Mouse (Mus musculus): ENCODE results near the gene Rnf180.
"Not testable (repeated sequence)": the region's sequence is repeated elsewhere in the genome, so short reads cannot be mapped to it uniquely, and the experiment has no call there.

Rnf180 gene

DNA sequence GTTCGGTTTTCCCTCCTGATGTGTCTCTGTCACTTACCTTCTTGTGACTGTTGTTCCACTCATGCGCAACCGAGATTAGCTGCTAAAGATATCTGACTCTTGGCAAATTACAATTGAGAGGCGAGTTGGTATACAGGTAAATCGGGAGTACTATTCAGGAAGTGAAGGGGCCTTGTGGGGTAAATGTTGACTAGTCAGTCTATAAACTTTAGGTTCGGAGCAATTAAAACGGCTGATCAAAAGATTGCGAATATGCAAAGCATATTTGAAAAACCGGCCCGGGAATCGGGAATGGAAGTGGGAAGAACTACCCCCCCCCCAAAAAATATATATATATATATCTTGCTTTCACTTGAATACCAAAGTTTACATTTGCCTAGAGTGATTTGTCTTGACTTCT lies at the start of gene Rnf180:
Rnf180 (minus strand) TSS at position 101 of the 400 bp plus-strand sequence.
- no peak for DNase-seq

DNA sequence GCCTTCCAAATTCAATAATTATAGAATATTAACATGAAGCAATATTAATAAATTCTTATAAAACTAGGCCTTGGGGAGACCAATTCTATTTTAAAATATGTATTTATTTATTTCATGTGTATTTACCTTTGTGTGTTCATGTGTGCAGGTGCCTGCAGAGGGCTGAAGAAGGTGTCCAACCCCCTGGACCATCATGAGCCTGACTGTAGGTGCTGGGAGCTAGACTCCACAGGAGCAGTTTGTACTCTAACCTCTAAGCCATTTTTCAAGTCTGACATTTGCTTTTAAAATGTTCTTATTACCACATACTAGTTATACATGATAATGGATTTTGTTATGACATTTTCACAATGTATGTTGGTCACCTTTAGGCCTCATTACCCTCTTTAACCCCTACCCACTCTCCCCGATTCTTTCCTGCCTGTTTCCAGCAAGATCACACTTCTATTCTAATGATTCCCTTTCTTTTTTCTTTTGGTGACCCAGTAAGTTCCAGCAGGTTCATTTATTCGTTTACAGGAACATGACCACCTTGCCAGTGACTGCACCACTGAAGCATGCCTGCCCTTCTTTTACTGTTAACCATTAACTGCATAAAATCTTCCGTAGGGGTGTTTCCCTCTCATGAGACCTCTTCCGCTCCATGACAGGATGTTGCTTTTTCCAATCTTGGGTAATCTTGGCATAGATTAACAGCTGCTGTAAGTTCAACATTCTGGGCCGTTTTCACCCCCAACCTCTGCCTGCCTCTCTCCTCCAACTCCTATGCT lies 36.8 kb upstream of the Rnf180 start:
- no peak for DNase-seq

DNA sequence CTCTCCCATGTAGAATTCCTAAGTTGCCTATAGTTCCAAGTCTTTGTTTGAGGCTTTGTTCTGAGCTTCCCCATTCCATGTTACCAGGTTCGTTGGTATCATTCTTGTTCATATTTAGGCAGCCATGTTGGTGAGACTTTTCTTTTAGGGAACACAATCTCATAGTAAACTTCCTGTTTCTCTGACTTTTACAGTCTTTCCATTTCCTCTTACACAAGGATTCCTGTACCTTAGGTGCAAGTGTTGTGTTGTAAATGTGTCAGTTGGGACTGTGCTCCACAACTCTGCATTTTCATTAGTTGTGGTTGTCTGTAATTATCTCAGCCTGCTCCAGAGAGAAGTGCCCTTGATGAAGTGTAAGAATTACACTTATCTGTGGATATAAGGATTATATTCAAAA lies 32.3 kb upstream of the Rnf180 start:
- no peak for DNase-seq

DNA sequence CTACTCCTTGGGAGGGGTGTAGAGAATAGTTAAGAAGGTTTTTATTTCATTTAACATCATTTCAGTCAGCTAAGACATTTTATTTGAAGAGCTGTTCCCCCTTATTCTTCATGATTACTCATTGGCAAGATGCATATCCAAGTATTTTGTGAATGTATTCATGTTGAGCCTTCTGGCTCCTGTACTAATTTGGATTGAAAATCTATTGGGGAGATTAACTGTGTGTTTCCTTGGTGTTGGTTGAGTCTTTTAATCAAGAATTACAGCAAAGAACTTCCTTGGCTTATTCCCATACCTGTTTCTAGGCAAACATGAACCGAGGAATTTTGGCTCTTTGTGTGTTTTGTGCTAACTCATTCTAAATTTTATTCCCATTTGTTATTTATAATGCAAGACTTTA lies 22.3 kb upstream of the Rnf180 start:
- DNase-seq, result no peak

DNA sequence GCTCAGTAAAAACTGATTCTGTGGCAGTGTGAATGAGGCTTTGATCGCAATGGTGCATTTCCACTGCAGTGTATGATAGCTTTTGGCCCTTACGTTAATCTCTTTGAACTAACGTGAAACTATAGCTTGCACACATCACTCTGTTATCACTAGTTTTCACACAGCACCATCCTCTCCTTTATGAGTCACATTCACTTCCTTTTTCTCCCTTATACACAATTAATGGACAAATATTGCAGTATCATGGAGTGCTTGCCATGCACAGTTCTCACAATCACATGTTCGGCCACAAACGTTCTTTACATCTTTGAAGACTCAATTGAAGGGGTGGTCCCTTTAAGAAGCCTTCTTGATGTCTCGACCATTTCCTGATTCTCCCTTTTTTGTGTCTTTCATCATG lies 21.4 kb upstream of the Rnf180 start:
- no peak for DNase-seq

DNA sequence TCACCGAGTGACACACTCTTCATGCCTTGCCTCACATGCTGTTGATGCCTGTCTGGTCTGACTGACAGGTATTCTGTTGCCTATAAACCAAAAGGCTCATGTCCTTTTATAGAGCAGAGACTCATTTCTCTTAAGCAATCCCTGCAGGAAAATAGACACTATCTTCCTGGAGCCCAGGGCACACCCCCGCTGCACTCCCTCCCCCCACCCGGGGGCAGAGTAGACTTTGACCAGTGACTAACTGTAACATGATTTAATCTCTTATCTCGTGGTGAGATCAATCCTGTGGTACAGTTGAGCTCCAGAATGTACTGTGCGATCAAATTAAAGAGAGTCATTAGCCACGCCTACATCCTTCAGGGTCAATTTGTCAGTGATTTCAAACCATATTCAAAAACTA lies 18.1 kb upstream of the Rnf180 start:
- DNase-seq, result no peak

DNA sequence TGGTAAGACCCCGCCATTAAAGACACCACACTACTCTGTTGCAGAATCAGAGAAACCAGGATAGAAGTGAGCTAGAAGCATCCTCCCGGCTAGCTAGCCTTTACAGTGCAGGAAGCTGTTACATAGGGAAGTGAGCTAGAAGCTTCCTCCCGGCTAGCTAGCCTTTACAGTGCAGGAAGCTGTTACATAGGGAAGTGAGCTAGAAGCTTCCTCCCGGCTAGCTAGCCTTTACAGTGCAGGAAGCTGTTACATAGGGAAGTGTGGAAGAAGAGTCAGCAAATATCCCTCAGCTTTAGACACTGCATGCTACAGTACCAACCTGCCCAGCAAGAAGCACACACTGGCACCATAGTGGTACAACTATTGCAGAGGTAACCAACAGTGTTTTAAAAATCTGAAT lies 15.9 kb upstream of the Rnf180 start:
- not testable (repeated sequence) for DNase-seq

DNA sequence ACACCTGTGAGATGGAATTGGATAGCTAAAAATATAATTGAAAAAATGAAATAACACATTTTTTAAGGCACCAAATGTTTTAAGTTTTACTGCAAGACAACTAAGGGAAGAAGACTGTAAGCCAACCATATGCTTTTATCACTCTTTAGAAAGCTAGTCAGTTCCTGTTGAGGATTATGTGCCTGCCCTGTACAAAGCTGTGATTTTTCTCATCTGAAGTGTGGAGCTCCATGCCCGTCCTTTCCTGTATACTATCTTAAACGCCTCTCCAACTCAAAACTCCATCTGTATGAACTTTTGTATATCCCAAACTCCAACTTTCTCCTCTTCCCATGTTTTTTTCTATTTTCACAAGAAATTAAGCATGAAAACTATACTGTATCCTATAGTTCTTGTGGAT lies 10.9 kb upstream of the Rnf180 start:
- no peak for DNase-seq

DNA sequence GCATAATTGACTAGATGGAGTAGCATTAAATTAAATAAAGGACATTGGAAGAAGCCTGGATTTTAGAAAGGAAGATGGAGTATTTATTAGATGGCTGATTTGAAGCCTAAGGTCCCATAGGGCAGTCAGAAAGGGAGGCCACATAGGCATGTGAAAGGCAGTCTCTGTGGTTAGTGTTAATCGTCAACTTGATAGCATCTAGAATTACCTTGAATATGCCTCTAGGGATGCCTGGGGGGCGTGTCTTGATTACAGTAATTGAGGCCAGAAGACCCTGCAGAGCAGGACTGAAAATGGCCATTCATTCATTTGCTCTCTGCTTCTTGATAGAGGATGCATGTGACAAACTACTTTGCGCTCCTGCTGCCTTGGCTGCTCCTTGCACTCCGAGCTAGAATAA lies 9.4 kb upstream of the Rnf180 start:
- no peak for DNase-seq

DNA sequence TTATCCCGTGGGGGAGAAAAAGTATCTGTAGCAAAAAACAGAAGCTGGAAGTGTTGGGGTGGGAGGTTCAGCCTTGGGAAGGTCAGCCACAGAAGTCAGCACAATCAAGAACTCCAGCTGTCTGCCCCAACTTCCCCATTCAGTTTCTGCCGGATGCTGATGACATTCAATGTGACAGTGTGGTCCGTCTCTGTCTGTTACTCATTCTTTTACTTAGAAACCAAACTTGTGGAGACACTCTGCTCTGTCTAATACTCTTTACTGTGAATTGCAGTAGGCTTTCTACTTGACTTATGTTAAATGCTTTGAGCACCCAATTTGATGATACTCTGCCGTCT lies 5.4 kb upstream of the Rnf180 start:
- DNase-seq, result no peak

DNA sequence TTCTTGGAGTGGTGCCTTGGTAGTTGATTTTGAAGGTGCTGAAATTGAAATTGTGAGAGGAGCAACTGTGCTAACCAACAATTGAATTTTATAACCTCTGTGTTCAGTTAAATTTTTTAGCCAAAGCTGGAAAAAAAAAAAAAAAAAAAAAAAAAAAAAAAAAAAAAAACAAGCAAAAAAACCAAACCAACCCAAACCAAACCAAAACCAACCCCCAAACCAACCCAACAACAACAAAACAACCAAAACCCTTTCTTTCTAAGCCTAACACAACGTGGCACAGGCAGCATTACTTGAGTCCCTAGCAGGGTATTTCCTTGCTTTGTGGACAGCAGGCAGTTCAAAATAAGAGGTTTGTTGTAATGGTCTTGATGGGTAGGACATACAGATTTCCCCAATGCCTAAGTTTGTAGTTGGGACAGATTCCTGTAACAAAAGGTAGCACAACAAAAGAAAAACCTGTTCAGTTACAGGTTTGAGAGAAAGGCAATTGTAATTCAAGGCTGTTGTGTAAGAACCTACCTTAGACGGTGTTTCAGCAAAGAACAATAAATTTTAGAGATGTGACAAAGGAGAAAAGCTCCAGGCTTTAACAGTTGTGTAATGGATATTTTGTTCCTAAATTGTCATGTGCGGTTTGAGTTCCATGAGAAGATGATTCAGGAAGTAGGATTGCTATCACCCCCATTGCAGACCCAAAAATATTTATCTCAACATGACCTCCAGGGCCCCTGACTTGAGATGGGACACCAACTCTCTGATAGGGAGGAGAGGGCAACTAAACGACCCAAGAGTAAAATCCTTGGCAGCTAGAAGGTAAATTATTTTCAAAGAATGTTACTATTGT lies 4.8 kb upstream of the Rnf180 start:
- no peak for DNase-seq

DNA sequence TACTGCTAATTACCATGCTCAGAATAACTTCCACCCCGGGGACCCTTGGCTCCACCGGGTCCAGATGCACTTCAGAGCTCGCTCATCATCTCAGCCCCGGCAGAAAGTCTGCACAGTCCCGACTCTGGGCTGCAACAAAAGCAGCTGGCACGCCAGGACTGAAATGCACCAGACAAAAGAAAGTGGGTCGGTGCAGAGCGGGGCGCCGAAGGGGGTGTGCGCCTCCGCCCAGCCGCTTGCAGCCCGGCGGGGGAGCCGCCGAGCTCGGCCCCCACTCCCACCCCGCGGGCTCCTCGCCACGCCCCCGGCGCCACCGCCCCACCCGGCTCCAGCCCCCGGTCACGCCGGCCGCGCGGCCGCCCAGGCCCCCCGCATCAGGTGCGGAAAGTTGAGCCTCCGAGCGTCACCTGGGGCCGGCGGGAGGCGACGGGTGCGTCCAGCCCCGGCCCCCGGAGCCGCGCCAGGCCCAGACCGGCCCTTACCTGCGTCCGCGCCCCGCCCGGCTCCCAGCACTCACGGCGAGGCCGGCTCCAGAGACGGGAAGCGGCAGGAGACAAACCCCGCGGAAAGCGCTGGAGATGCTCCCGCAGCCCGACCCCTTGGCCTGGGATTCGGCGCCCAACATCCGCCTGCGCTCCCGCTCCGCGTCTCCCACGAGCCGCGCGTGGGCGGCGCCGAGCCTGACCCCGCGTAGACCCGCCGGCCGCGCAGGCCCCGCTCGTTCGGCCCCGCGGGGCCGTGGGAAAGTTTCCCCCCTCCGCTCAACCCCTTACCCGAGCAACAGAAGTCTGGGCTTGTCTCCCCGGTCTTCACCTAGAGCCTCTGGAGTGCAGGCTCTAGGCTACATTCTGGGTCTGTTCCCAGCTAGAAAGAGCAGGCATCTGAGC lies 591 bp downstream of the Rnf180 start:
- DNase-seq, result peak; percentile 52

DNA sequence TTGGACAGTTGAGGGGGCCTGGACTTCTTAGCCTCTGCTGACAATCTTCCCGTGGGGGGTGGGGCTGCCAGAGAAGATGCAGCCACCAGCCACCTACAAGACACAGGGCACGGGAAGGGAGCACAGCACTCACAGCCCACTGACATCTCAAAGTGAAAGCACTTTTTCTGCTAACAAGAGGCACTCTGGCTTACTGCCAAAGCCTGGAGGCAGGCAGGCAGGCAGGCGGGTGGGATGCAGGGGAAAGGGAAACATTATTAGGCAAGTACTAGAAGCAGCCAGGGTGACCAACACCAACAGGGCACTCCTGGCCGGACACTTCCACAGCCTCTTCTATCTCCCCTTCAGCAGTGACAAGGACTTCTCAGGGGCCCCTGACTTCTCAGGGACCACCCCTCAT lies 2.8 kb downstream of the Rnf180 start:
- DNase-seq, result peak; percentile 15

DNA sequence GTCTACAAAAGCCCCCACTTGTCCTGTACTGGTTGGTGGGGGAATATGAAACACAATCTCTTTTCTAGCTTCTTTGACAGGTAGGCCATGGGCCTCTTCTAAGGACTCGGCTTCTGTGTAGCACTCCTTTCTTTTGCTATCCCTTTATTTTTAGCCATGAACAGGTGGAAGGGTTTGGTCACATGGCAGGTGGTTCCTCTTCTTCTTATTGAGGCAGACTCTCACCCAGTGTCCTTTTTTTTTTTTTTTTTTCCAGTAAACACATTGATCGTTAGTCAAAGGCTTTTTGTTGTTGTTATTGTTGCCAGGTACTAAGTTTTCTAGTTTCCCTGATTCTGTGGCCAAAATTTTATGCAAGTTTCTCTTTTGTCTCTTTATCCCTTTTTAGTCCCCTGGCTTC lies 4.0 kb downstream of the Rnf180 start:
- DNase-seq, result no peak

DNA sequence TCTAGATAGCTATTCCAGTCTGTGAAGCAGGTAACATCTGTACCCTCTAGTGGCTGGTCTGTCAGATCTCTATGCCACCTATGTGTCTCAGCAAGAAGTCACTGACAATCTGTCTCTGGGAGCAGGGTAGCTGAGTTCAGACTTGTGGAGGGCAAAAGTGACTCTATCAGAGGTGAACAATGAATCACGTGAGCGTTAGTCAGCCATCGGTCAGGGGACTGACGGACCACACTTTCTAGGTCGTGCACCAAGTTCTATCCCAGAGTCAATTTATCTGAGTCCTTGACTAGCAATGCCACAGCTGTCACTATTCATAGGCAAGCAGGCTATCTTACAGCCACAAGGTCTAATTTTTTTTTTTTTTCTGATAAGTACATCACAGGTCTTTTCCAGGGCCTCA lies 4.6 kb downstream of the Rnf180 start:
- DNase-seq, result no peak

DNA sequence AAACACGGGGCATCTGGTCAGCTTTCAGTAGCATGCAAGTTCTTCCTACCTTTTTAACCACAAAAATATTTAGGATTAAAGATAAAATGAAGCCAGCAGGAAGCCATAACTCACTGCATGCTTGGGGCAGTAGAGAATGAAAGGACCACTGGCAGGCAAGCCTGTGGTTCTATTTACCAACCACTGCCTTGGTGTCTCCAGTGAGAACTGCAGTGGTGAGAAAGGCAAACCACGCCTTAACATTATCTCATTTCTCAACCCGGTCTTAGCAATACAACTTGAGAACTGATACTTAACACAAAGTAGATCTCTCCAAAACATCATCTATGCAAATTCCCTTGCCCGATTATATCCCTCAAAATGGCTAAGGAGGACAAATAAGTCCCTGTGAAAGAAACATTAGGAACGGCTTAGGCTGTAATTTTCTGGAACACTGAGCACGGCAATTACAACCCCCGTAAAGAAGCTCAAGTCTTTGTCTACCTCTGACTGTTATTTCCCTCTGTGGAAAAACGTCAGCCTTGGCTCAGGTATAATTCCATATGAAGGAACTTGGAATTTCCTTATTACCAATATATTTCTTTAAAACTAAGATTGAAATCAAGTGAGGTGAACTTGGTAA lies 15.1 kb downstream of the Rnf180 start:
- no peak for DNase-seq

DNA sequence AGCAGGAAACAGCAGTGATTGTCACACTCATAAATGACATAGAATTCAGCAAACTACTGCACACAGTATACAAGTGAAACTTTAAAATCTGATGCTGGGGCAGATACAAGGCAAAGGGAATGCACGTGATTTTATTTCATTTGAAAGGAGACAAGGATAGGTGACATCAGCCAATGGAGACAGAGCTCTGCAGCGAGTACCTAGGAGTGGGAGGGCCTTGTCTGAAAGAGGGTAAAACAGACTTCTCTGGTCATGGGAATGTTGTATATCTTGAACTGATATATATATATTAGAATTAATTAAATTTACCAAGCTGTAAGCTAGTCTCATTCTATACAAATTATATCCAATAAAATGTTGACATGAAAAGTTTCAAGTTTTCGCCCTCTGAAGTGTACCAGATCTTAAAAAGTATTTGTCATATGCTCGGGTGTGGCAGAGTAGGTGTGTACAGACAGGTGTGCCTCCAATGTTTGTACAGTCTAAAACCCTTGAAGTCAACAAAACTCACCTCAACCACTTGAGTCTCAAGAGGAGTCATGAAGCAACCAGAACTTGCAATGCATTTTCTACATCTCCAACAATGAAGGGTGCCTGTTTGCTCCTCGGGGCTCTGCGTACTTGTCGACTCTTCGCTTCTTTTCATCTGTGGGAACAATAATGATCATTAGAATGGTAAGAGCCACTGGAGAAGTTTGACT lies 24.1 kb downstream of the Rnf180 start:
- no peak for DNase-seq

DNA sequence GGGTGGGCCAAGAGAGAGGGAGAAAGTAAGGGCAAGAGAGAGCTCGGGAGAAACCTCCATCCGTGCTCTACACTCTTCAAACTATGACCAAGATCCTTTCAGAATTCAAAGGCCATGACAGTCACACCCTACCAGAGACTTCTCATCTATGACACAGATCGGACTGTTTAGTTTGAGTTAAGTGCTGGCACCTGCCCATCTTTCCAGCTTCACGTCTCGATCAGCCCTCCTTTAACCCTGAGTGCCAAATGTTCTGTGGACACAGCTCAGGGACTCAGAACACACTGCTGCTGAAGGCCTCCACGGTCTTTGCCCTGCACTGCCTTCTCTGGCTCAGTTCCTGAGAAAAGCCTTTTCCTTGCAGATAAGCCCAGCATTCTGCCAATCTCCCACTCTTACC lies 27.2 kb downstream of the Rnf180 start:
- DNase-seq, result no peak

DNA sequence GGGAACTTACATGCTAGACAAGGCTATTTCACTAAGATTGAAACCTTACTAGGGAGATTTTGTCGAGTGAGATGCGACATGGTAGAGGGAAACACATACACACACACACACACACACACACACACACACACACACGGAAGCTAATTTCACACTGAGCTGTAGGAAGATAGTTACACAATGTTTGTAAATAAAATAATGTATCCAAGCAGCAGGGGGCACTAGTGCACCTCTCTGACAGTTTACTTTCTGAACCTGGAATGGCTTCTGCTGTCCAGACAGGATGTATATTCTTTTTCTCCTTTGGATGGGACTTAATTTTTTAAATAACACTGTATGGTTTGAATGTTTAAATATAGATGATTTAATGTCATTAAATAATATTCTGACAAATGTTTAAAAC lies 27.9 kb downstream of the Rnf180 start:
- DNase-seq, result no peak

DNA sequence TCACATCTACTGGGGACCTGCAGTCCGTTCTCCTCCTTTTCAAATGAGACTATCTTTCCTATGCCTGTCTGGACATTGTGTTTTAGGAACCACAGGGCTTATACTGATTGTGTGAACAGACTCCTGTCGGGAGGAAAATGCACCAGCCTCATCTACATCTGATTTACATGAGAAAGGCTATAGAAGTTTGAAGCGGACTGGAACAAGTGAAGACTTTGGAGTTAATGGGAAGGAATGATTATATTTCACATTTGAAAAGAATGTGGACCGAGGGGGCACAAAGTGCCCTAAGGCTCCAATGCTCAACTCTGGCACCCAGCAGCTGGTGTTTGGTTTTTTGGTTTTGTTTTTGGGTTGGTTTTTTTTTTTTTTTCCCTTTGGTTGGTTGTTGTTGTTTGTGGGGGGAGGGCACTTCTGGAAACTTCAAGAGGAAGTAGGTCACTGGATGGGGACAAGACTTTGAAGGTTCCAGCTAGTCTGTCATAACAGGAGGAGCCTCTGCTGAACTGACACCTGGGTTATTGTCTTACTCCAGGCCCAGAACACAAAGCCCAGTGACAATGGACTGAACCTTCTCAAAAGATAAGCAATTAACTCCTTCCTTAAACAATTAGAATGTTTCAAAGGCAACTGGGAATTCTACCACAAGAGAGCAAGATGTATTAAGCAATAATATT lies 37.7 kb downstream of the Rnf180 start:
- DNase-seq, result no peak

DNA sequence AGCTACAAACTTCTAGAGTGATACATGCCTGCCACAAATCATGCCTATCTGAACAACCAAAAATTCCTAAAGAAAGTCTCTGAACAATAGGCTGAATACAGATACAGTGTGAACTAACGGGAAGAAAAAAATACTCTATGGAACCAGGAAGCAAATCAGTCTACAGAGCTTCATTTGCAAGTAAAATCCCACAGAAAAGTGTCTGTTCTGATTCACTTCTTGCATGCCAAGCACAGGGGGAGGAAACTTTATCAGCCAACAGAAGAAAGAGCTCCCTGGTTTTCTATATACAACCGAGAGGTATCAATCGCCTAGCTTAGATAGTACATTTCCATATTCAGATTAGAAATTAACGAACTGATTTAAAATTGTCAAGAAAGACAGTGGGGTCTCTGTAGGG lies 43.8 kb downstream of the Rnf180 start:
- no peak for DNase-seq

DNA sequence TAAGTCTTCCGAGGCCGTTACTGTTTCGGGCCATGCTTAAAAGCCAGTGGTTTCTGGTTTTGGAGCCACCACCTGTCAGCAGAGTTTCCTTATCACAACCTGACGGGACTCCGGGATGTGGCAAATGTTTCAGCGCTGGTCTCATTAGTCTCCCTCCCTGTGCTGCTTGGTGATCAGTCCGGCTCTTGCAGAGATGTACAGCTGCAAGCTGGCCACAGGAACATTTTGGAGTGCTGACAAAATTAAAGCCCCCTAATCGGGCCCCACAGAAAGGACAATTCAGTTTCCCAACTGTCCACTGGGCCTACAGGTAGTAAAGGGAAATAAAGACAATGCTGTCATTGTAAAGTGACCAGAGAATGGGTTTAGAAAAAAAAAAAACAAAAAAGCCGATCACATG lies 44.4 kb downstream of the Rnf180 start:
- no peak for DNase-seq

All from cerebellum, adult 11-12 months (tissue).